Mouse (Mus musculus) forebrain, embryonic 13.5 days (tissue): Measurements from ENCODE around the gene Med21. TPM values are rescaled to one million over a fixed set of nuclear protein-coding genes. Genes with fewer than 3 reads are reported as not detected.

ENCODE experiments used
- ATAC-seq: fragments of 200-750 bp; cut with Nextera tagmentation; 2 replicates; pipeline ENCODE4 v1.8.0; 2017
- H3K27ac ChIP-seq: fragments of 300-500 bp; sonication (generic); 2 replicates; pipeline ENCODE4 v1.5.1; 2015; ENCODE audit warnings: inconsistent platforms, mild to moderate bottlenecking, moderate library complexity
- H3K27me3 ChIP-seq: fragments of 300-500 bp; sonication (generic); 2 replicates; pipeline ENCODE4 v1.6.1; 2015; ENCODE audit warnings: mild to moderate bottlenecking, inconsistent platforms
- H3K36me3 ChIP-seq: fragments of 300-500 bp; sonication (generic); 2 replicates; pipeline ENCODE4 v1.6.1; 2015; ENCODE audit warnings: mild to moderate bottlenecking, inconsistent platforms; ENCODE audit not compliant: poor library complexity, severe bottlenecking
- H3K4me1 ChIP-seq: fragments of 300-500 bp; sonication (generic); 2 replicates; pipeline ENCODE4 v1.6.1; 2015; ENCODE audit warnings: inconsistent platforms
- H3K4me2 ChIP-seq: fragments of 300-500 bp; sonication (generic); 2 replicates; pipeline ENCODE4 v1.6.1; 2015; ENCODE audit warnings: inconsistent platforms, mild to moderate bottlenecking, moderate library complexity
- H3K4me3 ChIP-seq: fragments of 300-500 bp; sonication (generic); 2 replicates; pipeline ENCODE4 v1.5.1; 2015; ENCODE audit warnings: mild to moderate bottlenecking, inconsistent platforms
- H3K9ac ChIP-seq: fragments of 300-500 bp; sonication (generic); 2 replicates; pipeline ENCODE4 v1.6.1; 2015; ENCODE audit warnings: mild to moderate bottlenecking, inconsistent platforms
- H3K9me3 ChIP-seq: fragments of 300-500 bp; sonication (generic); replicated peaks from 2 replicates; pipeline ENCODE4 v1.6.1; 2016; ENCODE audit warnings: inconsistent platforms
- WGBS: fragments of 180-500 bp; shearing (Covaris S2); methylation state at CpG from one replicate; pipeline ENCODE4 v1.1.7; 2015; 5-methylcytosine and 5-hydroxymethylcytosine counted together
- polyA plus RNA-seq: library from polyadenylated mRNA; unstranded; fragments of >200 nt; fragmentation: Nextera tagmentation; extraction: Ambion mirVana; gene quantifications from 2 replicates; pipeline ENCODE4 v1.2.1, GENCODE M21; 2015

The Med21 gene
- polyA plus RNA-seq, 1 experiment from 2014 or later, result 134 TPM

DNA sequence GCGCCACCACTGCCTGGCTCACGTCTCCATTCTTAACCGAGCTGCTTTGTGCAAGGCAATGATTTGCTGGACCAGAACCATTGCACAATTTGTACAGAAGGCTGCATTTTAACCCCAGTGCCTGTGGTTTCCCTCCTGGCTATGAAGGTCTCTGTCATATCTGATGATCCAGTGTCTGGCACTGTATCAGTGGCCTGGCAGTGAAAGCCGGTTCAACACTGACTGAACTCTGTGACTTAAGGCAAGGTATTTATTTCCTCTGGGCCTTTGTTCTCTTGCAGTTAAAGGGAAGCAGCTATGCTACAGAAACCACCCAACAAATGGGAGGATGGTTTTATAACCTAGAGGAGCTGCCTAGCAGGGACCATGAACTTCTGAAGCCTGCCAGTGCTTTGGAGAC lies 11.4 kb upstream of the Med21 start:
- no peak for ATAC-seq
- Histone ChIP-seq H3K36me3 (no peaks in the 10 kb centered on the region), H3K9ac (no peak overlapping the region)

DNA sequence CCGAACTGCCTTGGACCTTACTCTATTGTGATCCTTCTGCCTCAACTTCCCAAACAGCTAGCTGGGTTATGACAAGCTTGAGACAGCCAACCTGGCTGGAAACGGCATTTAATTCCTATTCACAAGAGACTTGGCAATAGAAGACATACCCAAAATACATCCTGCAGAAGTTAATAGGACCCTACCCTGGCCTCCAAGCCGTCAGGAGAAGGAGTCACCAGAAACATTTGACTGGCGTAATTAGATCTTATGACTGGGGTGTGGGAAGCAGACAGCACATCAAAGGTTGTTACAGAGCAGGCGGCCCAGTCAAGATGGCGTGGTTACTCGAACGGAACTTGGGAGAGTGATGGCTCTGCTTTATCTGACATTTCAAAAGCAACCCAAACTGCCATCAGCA lies 10.5 kb upstream of the Med21 start:
- Histone ChIP-seq H3K9ac (no peak overlapping the region), H3K9me3 (no peaks in the 10 kb centered on the region), H3K4me3 (no peak overlapping the region), H3K27ac (no peak overlapping the region), H3K4me2 (no peak overlapping the region), H3K36me3 (no peaks in the 10 kb centered on the region), H3K4me1 (peaks cover 16% of the 10 kb centered on the region), H3K27me3 (no peaks in the 10 kb centered on the region)
- WGBS, result 77% methylated on average over 8 of the region's 8 CpGs
- ATAC-seq, result no peak

More for the DNA sequence above, 11.4 kb upstream of the Med21 start:
- no peaks in the 10 kb centered on the region for H3K9me3 ChIP-seq
- H3K4me1 ChIP-seq, result peaks cover 16% of the 10 kb centered on the region
- H3K27me3 ChIP-seq, result no peaks in the 10 kb centered on the region
- WGBS, result 84% methylated on average over 4 of the region's 4 CpGs
- no peak overlapping the region for H3K4me3 ChIP-seq
- no peak overlapping the region for H3K4me2 ChIP-seq
- no peak overlapping the region for H3K27ac ChIP-seq

DNA sequence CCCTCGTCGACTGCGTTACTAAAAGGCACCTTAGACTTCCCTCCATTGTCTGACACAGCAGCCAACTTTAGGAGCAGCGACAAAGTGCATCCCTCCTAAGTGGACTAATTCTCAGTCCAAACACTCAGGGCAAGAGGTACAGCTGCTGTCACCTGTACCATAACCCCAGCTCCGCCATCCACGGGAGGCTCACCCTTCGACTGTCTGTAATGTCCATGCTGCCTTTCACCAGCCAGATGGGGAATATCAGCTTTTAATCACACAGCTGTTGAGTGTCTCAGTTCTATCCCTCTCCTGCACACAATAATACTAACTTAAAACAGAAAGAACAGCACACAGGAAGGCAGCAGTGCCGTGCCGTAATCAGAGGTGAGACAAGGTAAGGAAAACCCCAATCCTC lies 9.9 kb upstream of the Med21 start:
- Histone ChIP-seq H3K4me2 (no peak overlapping the region), H3K27me3 (no peaks in the 10 kb centered on the region), H3K27ac (no peak overlapping the region), H3K36me3 (no peaks in the 10 kb centered on the region), H3K4me1 (peaks cover 16% of the 10 kb centered on the region), H3K9ac (no peak overlapping the region), H3K4me3 (no peak overlapping the region), H3K9me3 (no peaks in the 10 kb centered on the region)
- 80% methylated on average over 9 of the region's 9 CpGs for WGBS
- ATAC-seq, result no peak

DNA sequence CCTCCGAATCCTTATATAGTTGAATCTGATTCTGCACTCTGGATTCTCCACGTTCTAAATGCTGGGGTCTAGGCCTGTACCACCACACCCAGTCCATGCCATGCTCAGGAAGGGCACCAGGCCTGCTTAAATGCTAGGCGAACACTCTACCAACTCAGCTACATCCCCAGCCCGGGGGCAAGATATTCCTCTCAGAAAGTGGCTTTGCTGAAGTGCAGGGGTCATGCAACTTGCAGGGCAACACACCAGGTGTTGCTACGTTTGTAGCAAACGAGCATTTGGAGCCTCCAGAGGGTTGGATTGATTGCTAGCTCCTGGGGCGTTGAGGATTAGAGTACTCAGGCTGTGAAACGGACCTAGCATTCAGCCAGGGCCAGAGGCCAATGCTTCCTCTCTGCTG lies 9.2 kb upstream of the Med21 start:
- 35% methylated on average over 8 of the region's 8 CpGs for WGBS
- no peaks in the 10 kb centered on the region for H3K27me3 ChIP-seq
- peaks cover 15% of the 10 kb centered on the region for H3K4me1 ChIP-seq
- no peaks in the 10 kb centered on the region for H3K9me3 ChIP-seq
- peak overlapping the region; percentile 67 for H3K4me3 ChIP-seq
- peak overlapping the region; percentile 65 for H3K4me2 ChIP-seq
- H3K9ac ChIP-seq, result 0 out of 2 replicates have a peak overlapping the region, but pooled peaks have one; percentile 21
- H3K27ac ChIP-seq, result no peak overlapping the region
- H3K36me3 ChIP-seq, result no peaks in the 10 kb centered on the region
- ATAC-seq, result no peak

DNA sequence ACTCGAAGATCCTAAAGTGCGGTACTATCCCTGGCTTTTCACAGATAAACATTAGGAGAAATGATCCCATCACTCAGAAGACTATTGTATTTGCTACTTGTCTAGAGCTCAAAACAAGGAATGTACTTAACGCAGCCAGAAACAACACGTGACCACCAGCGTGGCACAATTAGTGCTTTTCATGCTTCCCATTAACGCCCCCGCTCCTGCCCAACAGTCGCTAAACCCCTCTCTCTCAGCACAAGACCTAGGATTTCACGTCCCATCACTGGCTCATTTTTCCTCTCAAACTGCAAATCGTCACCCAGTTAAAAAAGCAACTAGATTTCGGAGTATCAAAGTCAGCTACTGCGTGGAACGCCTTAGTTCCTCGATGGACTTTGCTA lies 8.7 kb upstream of the Med21 start:
- peak overlapping the region; percentile 67 for H3K4me3 ChIP-seq
- H3K9me3 ChIP-seq, result no peaks in the 10 kb centered on the region
- no peaks in the 10 kb centered on the region for H3K36me3 ChIP-seq
- peak overlapping the region; percentile 65 for H3K4me2 ChIP-seq
- WGBS, result 6% methylated on average over 14 of the region's 14 CpGs
- peak; percentile 63 for ATAC-seq
- peak overlapping the region; percentile 83 for H3K9ac ChIP-seq
- H3K27ac ChIP-seq, result peak overlapping the region; percentile 76; the same call in 1 of the 2 replicates
- peaks cover 12% of the 10 kb centered on the region for H3K4me1 ChIP-seq
- H3K27me3 ChIP-seq, result no peaks in the 10 kb centered on the region

DNA sequence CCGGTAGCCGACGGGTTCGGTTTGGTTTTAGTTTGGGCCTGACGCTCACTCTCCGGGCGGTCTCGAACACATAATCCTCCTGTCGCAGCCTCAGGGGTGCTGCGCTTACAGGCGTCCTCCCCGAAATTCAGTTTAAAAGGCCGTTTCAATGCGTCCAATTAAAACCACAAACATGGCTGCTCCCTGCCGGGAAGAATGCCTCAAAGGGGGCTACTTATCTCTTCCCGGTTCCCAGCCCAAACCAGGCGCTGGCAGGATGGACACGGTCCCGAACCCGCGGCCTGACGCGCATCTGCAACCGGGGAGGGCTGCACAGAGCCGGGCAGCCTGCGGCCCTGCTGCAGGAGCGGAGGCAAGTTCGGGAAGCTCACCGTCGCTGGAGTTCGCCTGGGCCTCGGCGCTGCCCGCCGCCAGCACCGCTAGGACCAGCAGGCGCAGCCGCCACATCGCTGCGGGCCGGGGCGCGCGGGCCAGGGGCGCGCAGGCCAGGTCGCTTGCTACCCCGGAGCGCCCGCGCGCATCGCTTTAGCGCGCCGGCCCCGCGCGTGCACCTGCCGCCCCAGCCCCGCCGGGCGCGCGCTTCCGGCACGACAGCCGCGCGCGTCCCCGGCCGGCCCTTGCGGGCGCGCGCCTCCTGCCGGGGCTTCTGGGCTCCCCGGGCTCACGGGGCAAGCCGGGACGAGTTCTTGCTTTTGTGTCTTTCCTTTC lies 8.2 kb upstream of the Med21 start:
- H3K4me1 ChIP-seq, result peaks cover 12% of the 10 kb centered on the region
- H3K4me3 ChIP-seq, result peak overlapping the region; percentile 67
- ATAC-seq, result peak; percentile 95
- H3K9ac ChIP-seq, result peak overlapping the region; percentile 83
- peak overlapping the region; percentile 65 for H3K4me2 ChIP-seq
- no peaks in the 10 kb centered on the region for H3K36me3 ChIP-seq
- H3K27me3 ChIP-seq, result no peaks in the 10 kb centered on the region
- peak overlapping the region; percentile 76 for H3K27ac ChIP-seq
- under 1% methylated on average over 43 of the region's 82 CpGs for WGBS
- no peaks in the 10 kb centered on the region for H3K9me3 ChIP-seq

GRCm38 (mm10) chr6:146634759-146635606 lies 7.4 kb upstream of the Med21 start:
- ATAC-seq, result no peak

GRCm38 (mm10) chr6:146636482-146636881 lies 5.9 kb upstream of the Med21 start:
- Histone ChIP-seq H3K27me3 (no peaks in the 10 kb centered on the region), H3K4me2 (no peak overlapping the region), H3K4me3 (no peak overlapping the region), H3K9me3 (no peaks in the 10 kb centered on the region), H3K36me3 (no peaks in the 10 kb centered on the region), H3K4me1 (peaks cover 12% of the 10 kb centered on the region), H3K27ac (no peak overlapping the region), H3K9ac (no peak overlapping the region)
- no peak for ATAC-seq
- 91% methylated on average over 5 of the region's 5 CpGs for WGBS

More at GRCm38 (mm10) chr6:146634759-146635606, 7.4 kb upstream of the Med21 start:
- WGBS, result 59% methylated on average over 4 of the region's 4 CpGs
- no peak overlapping the region for H3K9ac ChIP-seq
- no peaks in the 10 kb centered on the region for H3K36me3 ChIP-seq
- H3K4me3 ChIP-seq, result 0 out of 2 replicates have a peak overlapping the region, but pooled peaks have one; percentile 67
- peaks cover 12% of the 10 kb centered on the region for H3K4me1 ChIP-seq
- H3K9me3 ChIP-seq, result no peaks in the 10 kb centered on the region
- no peak overlapping the region for H3K27ac ChIP-seq
- no peaks in the 10 kb centered on the region for H3K27me3 ChIP-seq
- H3K4me2 ChIP-seq, result peak overlapping the region; percentile 65

DNA sequence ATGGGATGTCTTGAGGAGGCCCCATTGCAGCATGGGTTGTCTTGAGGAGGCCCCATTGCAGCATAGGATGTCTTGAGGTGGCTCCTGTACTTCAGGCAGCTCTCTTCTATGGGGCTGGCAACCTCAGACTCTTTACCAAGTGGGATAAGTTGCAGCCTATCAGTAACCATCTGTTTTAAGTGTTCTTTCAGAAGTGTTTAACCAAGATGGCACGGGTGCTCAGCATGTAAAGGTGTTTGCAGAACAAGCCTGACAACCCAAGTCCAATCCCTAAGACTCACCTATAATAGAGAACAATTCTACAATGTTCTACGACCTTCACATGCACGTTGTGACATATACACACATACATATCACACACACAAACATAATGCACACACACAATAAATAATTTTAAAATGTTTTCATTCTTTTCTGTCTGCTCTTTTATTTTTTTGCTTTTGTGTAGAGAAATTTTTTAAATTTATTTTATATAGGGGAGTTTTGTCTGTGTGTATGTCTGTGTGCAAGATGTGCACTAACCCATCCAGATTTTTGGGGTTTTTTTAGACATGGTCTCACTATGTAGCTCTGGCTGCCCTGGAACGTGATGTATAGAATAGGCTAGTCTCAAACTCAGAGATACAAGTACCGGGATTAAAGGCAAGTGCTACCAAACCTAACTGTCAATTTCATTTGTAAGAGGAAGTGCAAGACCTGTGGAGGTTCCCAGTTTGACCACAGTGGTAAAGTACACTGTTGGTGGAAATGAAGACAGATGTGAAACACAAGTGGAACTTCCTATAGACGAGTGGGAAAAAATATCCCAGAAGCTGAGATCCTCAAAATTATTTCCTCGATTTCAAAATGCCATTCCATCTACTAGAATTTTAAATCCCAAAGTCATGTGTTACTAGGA lies 2.0 kb upstream of the Med21 start:
- peaks cover 10% of the 10 kb centered on the region for H3K4me1 ChIP-seq
- ATAC-seq, result no peak
- no peak overlapping the region for H3K9ac ChIP-seq
- no peaks in the 10 kb centered on the region for H3K27me3 ChIP-seq
- 91% methylated on average over 7 of the region's 7 CpGs for WGBS
- no peaks in the 10 kb centered on the region for H3K36me3 ChIP-seq
- no peak overlapping the region for H3K27ac ChIP-seq
- no peak overlapping the region for H3K4me2 ChIP-seq
- no peaks in the 10 kb centered on the region for H3K9me3 ChIP-seq
- no peak overlapping the region for H3K4me3 ChIP-seq

- Histone ChIP-seq H3K9ac (no peak overlapping the region), H3K9me3 (no peaks in the 10 kb centered on the region), H3K27ac (no peak overlapping the region), H3K4me3 (no peak overlapping the region), H3K4me1 (peaks cover 10% of the 10 kb centered on the region), H3K27me3 (no peaks in the 10 kb centered on the region), H3K4me2 (no peak overlapping the region), H3K36me3 (no peaks in the 10 kb centered on the region)
- 89% methylated on average over 6 of the region's 6 CpGs for WGBS
- ATAC-seq, result no peak
Measured at GRCm38 (mm10) chr6:146640991-146641390, 1.4 kb upstream of the Med21 start.

- Histone ChIP-seq H3K9me3 (no peaks in the 10 kb centered on the region), H3K36me3 (no peaks in the 10 kb centered on the region), H3K4me2 (peak overlapping the region; percentile 86), H3K9ac (peak overlapping the region; percentile 56), H3K4me1 (peaks cover 10% of the 10 kb centered on the region), H3K27me3 (no peaks in the 10 kb centered on the region), H3K27ac (peak overlapping the region; percentile 41), H3K4me3 (peak overlapping the region; percentile 82)
- ATAC-seq, result peak; percentile 11
- 70% methylated on average over 11 of the region's 11 CpGs for WGBS
Measured at GRCm38 (mm10) chr6:146641621-146642210, 631 bp upstream of the Med21 start.
